Mouse (Mus musculus): Measurements from ENCODE around the gene 1110017D15Rik. TPM values are rescaled to one million over a fixed set of nuclear protein-coding genes. Genes with fewer than 3 reads are reported as not detected.

Gene 1110017D15Rik
- total RNA-seq, 2 experiments from 2014 or later, result 11.6 to 12.8 TPM

- intact Hi-C loops (cut with DNase I), result no loop called here
- no peak for DNase-seq
These were observed 1.2 kb upstream of the 1110017D15Rik start for GRCm38 (mm10) chr4:41518349-41518748.

- DNase-seq, result no peak
These were observed 3.4 kb downstream of the 1110017D15Rik start for GRCm38 (mm10) chr4:41513714-41514113.

GRCm38 (mm10) chr4:41513309-41513708 lies 3.8 kb downstream of the 1110017D15Rik start:
- peak; percentile 84 for DNase-seq
- intact Hi-C loops (cut with DNase I), result no loop called here

More at GRCm38 (mm10) chr4:41513714-41514113, 3.4 kb downstream of the 1110017D15Rik start:
- intact Hi-C loops (cut with DNase I), result no loop called here

DNA sequence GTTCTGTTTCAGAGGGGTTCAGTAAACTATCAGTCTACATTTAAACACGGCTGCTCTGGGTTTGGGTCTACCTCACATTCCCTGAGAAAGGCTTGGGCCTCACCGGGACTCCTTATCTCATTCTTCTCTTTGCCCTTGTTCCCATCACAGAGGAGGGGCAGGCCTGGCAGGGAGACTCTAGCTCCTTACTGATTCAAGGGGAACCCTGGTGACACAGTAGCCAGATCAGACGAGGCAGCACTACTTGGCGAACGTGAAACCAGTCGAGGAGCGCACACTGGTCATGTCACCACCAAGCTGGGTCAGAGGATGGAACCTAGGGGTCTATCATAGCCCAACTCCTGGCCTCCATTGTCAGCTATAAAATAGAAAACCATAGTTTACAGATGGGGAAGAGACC lies 9.1 kb downstream of the 1110017D15Rik start:
- DNase-seq, result no peak
- intact Hi-C loops (cut with DNase I), result no loop called here

GRCm38 (mm10) chr4:41507326-41507924 lies 9.7 kb downstream of the 1110017D15Rik start:
- DNase-seq, result no peak
- intact Hi-C loops (cut with DNase I), result no loop called here

DNA sequence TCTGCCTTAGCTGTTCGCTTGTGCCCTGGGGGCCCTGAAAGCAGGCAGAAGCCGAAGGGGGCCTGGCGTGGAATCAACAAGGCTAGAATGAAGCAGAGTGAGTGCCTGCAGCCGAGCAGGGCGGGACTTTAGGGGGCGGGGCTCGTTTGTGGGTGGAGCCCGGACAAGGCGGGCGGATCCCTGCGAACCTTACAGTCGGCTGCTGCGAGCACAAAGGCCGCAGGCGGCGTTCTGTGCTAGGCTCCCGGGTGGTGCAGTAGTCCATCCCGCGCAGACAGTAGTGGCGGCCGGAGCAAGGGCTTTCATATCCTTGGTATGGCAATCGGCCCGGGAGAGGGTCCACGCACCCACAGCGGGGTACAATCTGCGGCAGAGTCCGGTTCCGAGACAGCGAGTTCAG lies 10.2 kb downstream of the 1110017D15Rik start:
- peak; percentile 93 for DNase-seq
- intact Hi-C loops (cut with DNase I), result no loop called here

- intact Hi-C loops (cut with DNase I), result no loop called here
- DNase-seq, result peak; percentile 71
These were observed 11.0 kb downstream of the 1110017D15Rik start for GRCm38 (mm10) chr4:41506156-41506555.

- peak; percentile 26 for DNase-seq
- intact Hi-C loops (cut with DNase I), result no loop called here
These were observed 12.0 kb downstream of the 1110017D15Rik start for GRCm38 (mm10) chr4:41505131-41505551.

GRCm38 (mm10) chr4:41504325-41504724 lies 12.8 kb downstream of the 1110017D15Rik start:
- DNase-seq, result no peak
- intact Hi-C loops (cut with DNase I), result no loop called here

DNA sequence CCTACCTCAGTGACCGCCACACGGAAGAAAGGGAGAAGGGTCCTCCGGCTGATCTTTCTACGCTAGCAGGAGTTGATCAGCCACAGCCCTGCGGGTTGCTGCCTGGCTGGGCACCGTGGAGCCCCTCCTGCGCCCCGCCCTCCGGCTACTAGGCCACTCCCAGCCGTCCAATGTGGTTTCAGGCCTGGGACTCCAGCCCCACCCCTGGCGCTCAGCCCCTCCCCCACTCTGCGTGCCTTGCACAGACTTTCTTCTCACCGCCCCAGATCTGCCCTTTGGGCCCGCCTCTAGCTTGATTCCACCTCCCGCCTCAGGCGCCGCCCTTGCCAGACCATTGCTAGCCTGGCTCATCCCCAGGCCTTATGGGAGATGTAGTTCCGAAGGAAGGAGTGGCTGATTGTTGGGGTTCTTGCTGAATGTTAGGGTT lies 14.1 kb downstream of the 1110017D15Rik start, which contains the start of gene AI464131:
Gene AI464131 (minus strand): TSS at position 91 of the 427 bp plus-strand sequence.
- intact Hi-C loops (cut with DNase I), result no loop called here
- DNase-seq, result peak; percentile 99

DNA sequence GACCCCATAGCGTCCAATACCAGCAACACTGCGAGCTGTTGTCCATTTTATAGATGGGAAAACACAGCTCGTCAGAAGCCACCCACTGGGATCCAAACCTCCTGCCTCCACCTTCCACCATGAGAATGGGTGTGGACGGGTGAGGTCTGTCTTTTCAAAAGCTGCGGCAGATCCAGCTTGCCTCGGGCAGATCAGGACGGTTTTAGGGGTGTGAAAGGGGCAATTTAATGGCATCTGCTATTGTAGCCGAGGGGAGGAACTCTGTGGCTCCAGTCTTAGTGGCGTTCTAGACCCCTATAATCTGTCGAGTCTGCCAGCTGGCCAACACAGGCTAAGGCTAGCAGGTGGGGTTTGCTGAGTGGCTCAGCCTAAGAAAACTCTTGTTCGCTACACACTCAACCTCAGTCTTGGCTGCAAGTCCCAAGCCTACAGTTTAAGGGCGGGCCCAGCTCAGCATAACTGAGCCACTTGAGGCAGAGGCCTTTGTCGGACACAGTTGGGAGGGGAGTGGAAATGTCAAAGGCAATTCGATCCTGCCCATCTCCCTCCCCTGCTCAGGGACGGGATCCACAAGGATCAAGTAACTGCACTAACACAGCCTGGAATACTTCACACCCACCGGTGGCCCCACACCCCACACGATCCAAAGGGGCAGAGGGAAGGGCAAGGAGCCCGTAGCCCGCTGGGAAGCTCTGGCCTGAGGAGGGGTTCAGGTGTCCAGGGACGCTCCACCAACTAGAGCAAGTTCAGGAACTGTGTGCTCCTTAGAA lies 14.8 kb downstream of the 1110017D15Rik start:
- intact Hi-C loops (cut with DNase I), result no loop called here
- DNase-seq, result peak; percentile 29

- intact Hi-C loops (cut with DNase I), result no loop called here
- DNase-seq, result no peak
These were observed 16.3 kb downstream of the 1110017D15Rik start for GRCm38 (mm10) chr4:41500787-41501186.

DNA sequence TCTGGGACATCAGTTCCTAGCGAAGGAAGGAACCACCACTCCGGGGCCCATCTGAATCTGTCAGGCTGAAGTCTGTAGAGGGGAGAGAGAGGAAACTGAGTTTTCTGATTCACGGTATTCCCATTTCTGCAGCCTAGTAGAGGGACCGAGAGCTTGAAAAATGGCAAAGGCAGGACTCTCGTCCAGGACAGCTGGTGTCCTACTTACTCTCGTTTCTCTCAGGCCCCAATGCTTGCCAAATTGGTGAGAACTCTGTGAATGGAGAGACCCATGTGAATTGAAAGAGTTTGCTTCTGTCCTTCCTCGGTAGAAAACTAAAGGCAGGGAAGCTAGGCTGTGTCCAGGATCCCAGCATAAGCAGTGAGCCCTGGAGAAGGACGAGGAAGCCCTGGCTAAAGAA lies 17.5 kb downstream of the 1110017D15Rik start:
- DNase-seq, result no peak
- intact Hi-C loops (cut with DNase I), result no loop called here

DNA sequence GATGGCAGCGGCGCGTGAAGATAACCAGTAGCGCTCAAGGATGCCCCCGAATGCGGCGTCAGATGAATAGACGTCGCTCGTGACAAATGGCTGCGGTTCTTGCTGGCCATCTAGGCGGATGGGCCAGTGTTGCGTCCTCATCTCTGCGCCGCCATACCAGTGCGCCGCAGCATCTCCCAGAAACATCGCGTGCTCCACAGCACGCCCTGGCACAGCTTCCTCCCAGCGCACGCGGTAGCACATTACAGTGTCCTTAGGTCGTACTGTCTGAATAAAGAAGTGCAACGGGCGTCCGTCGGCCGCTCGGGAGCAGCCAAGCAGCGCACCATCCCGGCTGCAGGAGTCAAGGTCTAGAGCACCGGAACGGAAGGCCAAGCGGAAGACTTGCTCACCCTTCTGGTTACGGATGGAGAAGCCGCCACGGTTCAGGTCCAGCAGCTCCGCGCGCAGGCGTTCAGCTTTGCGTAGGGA lies 18.2 kb downstream of the 1110017D15Rik start:
- intact Hi-C loops (cut with DNase I), result no loop called here
- DNase-seq, result peak; percentile 26

GRCm38 (mm10) chr4:41497995-41498845 lies 18.9 kb downstream of the 1110017D15Rik start:
- DNase-seq, result no peak
- intact Hi-C loops (cut with DNase I), result no loop called here

GRCm38 (mm10) chr4:41497579-41497978 lies 19.6 kb downstream of the 1110017D15Rik start:
- intact Hi-C loops (cut with DNase I), result no loop called here
- DNase-seq, result peak; percentile 25

GRCm38 (mm10) chr4:41497046-41497445 lies 20.1 kb downstream of the 1110017D15Rik start:
- intact Hi-C loops (cut with DNase I), result no loop called here
- no peak for DNase-seq

- peak; percentile 61 for DNase-seq
These were observed 21.3 kb downstream of the 1110017D15Rik start for GRCm38 (mm10) chr4:41495850-41496249.

DNA sequence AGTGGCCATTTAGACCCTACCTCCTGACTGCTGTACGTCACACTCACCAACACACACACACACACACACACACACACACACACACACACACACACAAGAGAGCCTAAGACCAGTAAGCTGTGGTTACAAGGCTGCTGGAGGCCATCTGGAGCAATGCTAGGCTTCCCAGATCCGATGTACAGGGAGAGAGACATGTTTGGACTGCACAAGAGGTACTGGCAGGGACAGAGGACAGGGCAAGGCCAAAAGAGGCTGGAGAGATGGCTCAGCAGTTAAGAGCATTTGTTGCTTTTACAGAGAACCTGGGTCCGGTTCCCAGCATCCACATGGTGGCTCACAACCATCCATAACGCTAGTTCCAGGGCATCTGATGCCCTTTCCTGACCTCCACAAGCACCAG lies 22.1 kb downstream of the 1110017D15Rik start:
- intact Hi-C loops (cut with DNase I), result no loop called here
- DNase-seq, result no peak

More at GRCm38 (mm10) chr4:41495850-41496249, 21.3 kb downstream of the 1110017D15Rik start:
- intact Hi-C loops (cut with DNase I), result no loop called here

DNA sequence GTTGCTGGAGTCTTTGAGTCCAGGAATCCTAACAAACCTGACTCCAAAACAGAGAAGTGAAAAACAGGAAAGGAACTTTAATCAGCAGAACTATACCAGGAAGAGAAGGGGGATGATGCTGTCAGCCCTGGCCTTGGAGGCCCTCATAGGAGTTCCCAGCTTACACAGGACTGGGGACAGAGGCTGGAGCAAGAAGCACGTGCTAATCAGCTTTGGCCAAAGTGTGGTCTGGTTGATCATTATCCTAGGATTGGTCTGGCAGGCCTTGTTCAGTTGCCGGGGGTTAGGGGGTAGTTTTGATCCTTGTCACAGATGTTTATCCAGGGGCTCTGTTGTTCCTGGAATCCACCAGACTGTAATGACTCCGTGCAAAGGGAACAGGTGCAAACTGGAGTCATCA lies 22.8 kb downstream of the 1110017D15Rik start:
- no peak for DNase-seq
- intact Hi-C loops (cut with DNase I), result no loop called here

Data from left cerebral cortex, postnatal 4 days (tissue).